Mouse (Mus musculus): ENCODE results near the gene Ints14. TPM values are rescaled to one million over a fixed set of nuclear protein-coding genes. Genes with fewer than 3 reads are reported as not detected.
A peak's percentile ranks its signal among the peaks of the same experiment; 100 is the strongest.

Gene Ints14
- polyA plus RNA-seq, 1 experiment = 16.5 TPM

GRCm38 (mm10) chr9:65019146-65019545 lies 58.4 kb downstream of the Ints14 start:
- Histone ChIP-seq H3K27me3 (replicated peaks; ENCODE audit: control insufficient read depth, insufficient read depth, low read length) (no peaks in the 10 kb centered on the region), H3K36me3 (ENCODE audit: control insufficient read depth, insufficient read depth, low read length) (no peaks in the 10 kb centered on the region), H3K27ac (ENCODE audit: insufficient read depth, low read depth, low read length) (no peak overlapping the region), H3K4me3 (ENCODE audit: insufficient read depth, low read depth, low read length) (no peak overlapping the region), H3K4me1 (ENCODE audit: control insufficient read depth, insufficient read depth, low read length) (peaks cover 19% of the 10 kb centered on the region; the same call in 1 of the 2 replicates)
- TF ChIP-seq CTCF (conservative IDR thresholded peaks at IDR 0.05; ENCODE audit: insufficient read depth, insufficient read length, low read depth, low read length) (no peak), POLR2A (IDR thresholded peaks at IDR 0.05; ENCODE audit: low read depth, low read length) (no peak)
- DNase-seq = no peak
- 71% methylated on average over 3 of the region's 3 CpGs for WGBS

- no peak overlapping the region for H3K4me3 ChIP-seq (ENCODE audit: insufficient read depth, low read depth, low read length)
- H3K36me3 ChIP-seq (ENCODE audit: control insufficient read depth, insufficient read depth, low read length) = no peaks in the 10 kb centered on the region
- H3K4me1 ChIP-seq (ENCODE audit: control insufficient read depth, insufficient read depth, low read length) = peaks cover 19% of the 10 kb centered on the region; the same call in 1 of the 2 replicates
- WGBS = 80% methylated on average over 4 of the region's 4 CpGs
- DNase-seq = no peak
- TF ChIP-seq POLR2A (IDR thresholded peaks at IDR 0.05; ENCODE audit: low read depth, low read length) = no peak
- TF ChIP-seq CTCF (conservative IDR thresholded peaks at IDR 0.05; ENCODE audit: insufficient read depth, insufficient read length, low read depth, low read length) = no peak
- no peak overlapping the region for H3K27ac ChIP-seq (ENCODE audit: insufficient read depth, low read depth, low read length)
- H3K27me3 ChIP-seq (replicated peaks; ENCODE audit: control insufficient read depth, insufficient read depth, low read length) = no peaks in the 10 kb centered on the region
Observed at GRCm38 (mm10) chr9:65020128-65020527, 59.4 kb downstream of the Ints14 start.

- TF ChIP-seq CTCF (conservative IDR thresholded peaks at IDR 0.05; ENCODE audit: insufficient read depth, insufficient read length, low read depth, low read length) (no peak), POLR2A (IDR thresholded peaks at IDR 0.05; ENCODE audit: low read depth, low read length) (peak; percentile 72)
- H3K27ac ChIP-seq (ENCODE audit: insufficient read depth, low read depth, low read length) = peak within 1 kb of the TSS; percentile 89
- DNase-seq = peak; percentile 94
- peak within 1 kb of the TSS; percentile 99 for H3K4me3 ChIP-seq (ENCODE audit: insufficient read depth, low read depth, low read length)
- under 1% methylated on average over 81 of the region's 81 CpGs for WGBS
- H3K4me1 ChIP-seq (ENCODE audit: control insufficient read depth, insufficient read depth, low read length) = peaks cover 11% of the 10 kb centered on the region; the same call in 1 of the 2 replicates
- H3K36me3 ChIP-seq (ENCODE audit: control insufficient read depth, insufficient read depth, low read length) = no peaks in the 10 kb centered on the region
- no peaks in the 10 kb centered on the region for H3K27me3 ChIP-seq (replicated peaks; ENCODE audit: control insufficient read depth, insufficient read depth, low read length)
Observed at GRCm38 (mm10) chr9:65020991-65021886, 60.5 kb downstream of the Ints14 start, which contains the start of gene Hacd3. TSS of gene Hacd3 (minus strand) at chr9:65021693.

- DNase-seq = no peak
- Histone ChIP-seq H3K36me3 (ENCODE audit: control insufficient read depth, insufficient read depth, low read length) (no peaks in the 10 kb centered on the region), H3K27ac (ENCODE audit: insufficient read depth, low read depth, low read length) (peak overlapping the region; percentile 89), H3K4me3 (ENCODE audit: insufficient read depth, low read depth, low read length) (peak overlapping the region; percentile 64), H3K27me3 (replicated peaks; ENCODE audit: control insufficient read depth, insufficient read depth, low read length) (no peaks in the 10 kb centered on the region), H3K4me1 (ENCODE audit: control insufficient read depth, insufficient read depth, low read length) (peaks cover 9% of the 10 kb centered on the region; the same call in 1 of the 2 replicates)
- WGBS = 21% methylated on average over 9 of the region's 9 CpGs
- TF ChIP-seq POLR2A (IDR thresholded peaks at IDR 0.05; ENCODE audit: low read depth, low read length) = no peak
- TF ChIP-seq CTCF (conservative IDR thresholded peaks at IDR 0.05; ENCODE audit: insufficient read depth, insufficient read length, low read depth, low read length) = no peak
Observed at GRCm38 (mm10) chr9:65021887-65022579, 61.3 kb downstream of the Ints14 start.

GRCm38 (mm10) chr9:65022580-65023135 lies 62.0 kb downstream of the Ints14 start:
- 70% methylated on average over 4 of the region's 4 CpGs for WGBS
- TF ChIP-seq POLR2A (IDR thresholded peaks at IDR 0.05; ENCODE audit: low read depth, low read length) = no peak
- no peak for TF ChIP-seq CTCF (conservative IDR thresholded peaks at IDR 0.05; ENCODE audit: insufficient read depth, insufficient read length, low read depth, low read length)
- DNase-seq = no peak
- no peak overlapping the region for H3K27ac ChIP-seq (ENCODE audit: insufficient read depth, low read depth, low read length)
- H3K27me3 ChIP-seq (replicated peaks; ENCODE audit: control insufficient read depth, insufficient read depth, low read length) = no peaks in the 10 kb centered on the region
- H3K4me3 ChIP-seq (ENCODE audit: insufficient read depth, low read depth, low read length) = no peak overlapping the region
- H3K36me3 ChIP-seq (ENCODE audit: control insufficient read depth, insufficient read depth, low read length) = no peaks in the 10 kb centered on the region
- peaks cover 8% of the 10 kb centered on the region; the same call in 1 of the 2 replicates for H3K4me1 ChIP-seq (ENCODE audit: control insufficient read depth, insufficient read depth, low read length)

- no peaks in the 10 kb centered on the region for H3K36me3 ChIP-seq (ENCODE audit: control insufficient read depth, insufficient read depth, low read length)
- 96% methylated on average over 3 of the region's 3 CpGs for WGBS
- TF ChIP-seq CTCF (conservative IDR thresholded peaks at IDR 0.05; ENCODE audit: insufficient read depth, insufficient read length, low read depth, low read length) (no peak), POLR2A (IDR thresholded peaks at IDR 0.05; ENCODE audit: low read depth, low read length) (no peak)
- no peak for DNase-seq
- no peak overlapping the region for H3K27ac ChIP-seq (ENCODE audit: insufficient read depth, low read depth, low read length)
- no peak overlapping the region for H3K4me3 ChIP-seq (ENCODE audit: insufficient read depth, low read depth, low read length)
- no peaks in the 10 kb centered on the region for H3K27me3 ChIP-seq (replicated peaks; ENCODE audit: control insufficient read depth, insufficient read depth, low read length)
- peaks cover 8% of the 10 kb centered on the region; the same call in 1 of the 2 replicates for H3K4me1 ChIP-seq (ENCODE audit: control insufficient read depth, insufficient read depth, low read length)
Observed at GRCm38 (mm10) chr9:65023447-65023846, 62.7 kb downstream of the Ints14 start.
